Mouse (Mus musculus) large intestine, adult 2 months (tissue): ENCODE data around the gene Gm49339. TPM values are rescaled to one million over a fixed set of nuclear protein-coding genes. Genes with fewer than 3 reads are reported as not detected.
"Not testable (repeated sequence)": the region's sequence is repeated elsewhere in the genome, so short reads cannot be mapped to it uniquely, and the experiment has no call there.

Source experiments
- DNase-seq: peaks from one replicate; pipeline ENCODE4 v3.0.0-alpha.2; 2012; ENCODE audit warnings: low read depth, low spot score
- WGBS: fragments of 180-500 bp; shearing (Covaris S2); methylation state at CpG from one replicate; pipeline ENCODE4 v1.1.7; 2018; 5-methylcytosine and 5-hydroxymethylcytosine counted together
- polyA plus RNA-seq: library from polyadenylated mRNA; depleted of rRNA; stranded (reverse); fragments of >200 nt; gene quantifications from 2 replicates; pipeline ENCODE4 v1.2.3, GENCODE M21; 2012; rRNA removed

Gene Gm49339
- 1.5 and 3.0 TPM in 2 replicates for polyA plus RNA-seq

DNA sequence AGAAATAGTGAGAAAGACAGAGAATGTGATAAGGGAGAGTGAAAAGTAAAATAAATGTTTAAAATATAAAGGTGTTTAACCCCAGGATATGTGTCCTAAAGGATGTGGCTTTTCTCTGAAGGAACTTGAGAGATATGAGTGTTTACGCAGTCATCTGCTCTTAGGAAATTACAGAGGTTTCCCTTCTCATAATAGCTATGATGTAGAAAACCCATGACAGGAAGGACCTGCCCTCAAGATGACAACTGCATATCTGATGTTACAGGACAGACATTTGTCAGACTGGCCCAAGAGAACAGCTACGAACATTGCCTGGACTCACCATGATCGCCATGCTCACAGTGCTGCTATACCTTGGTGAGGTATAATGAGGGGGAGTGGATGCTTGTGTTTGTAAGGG is at the start of gene Gm49339, which contains the start of gene Lilr4b:
Gene Gm49339, plus strand, starts transcription at position 216 of the 400 bp plus-strand sequence.
Gene Lilr4b, plus strand, starts transcription at position 236 of the 400 bp plus-strand sequence.
- WGBS, result 87% methylated on average over 1 of the region's 3 CpGs
- DNase-seq, result not testable (repeated sequence)

DNA sequence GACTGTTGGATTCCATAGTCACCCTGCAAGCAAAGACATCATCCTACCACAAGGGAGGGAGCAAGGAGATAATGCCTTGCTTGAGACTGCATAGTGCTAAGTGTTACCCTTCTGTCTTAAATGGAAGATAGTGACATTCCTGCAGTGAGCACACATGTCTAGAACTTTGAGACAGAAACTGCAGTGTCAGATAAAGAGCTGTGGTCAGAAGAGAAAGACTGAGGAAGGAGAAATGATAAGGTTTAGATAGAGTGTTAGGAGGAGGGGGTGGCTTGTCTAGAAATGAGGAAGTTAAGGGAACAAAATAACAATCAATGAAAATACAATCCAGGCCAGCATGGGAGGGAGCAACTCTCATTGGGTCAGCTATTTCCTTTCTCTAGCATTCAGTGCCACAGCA is 47.5 kb upstream of the Gm49339 start:
- no peak for DNase-seq

DNA sequence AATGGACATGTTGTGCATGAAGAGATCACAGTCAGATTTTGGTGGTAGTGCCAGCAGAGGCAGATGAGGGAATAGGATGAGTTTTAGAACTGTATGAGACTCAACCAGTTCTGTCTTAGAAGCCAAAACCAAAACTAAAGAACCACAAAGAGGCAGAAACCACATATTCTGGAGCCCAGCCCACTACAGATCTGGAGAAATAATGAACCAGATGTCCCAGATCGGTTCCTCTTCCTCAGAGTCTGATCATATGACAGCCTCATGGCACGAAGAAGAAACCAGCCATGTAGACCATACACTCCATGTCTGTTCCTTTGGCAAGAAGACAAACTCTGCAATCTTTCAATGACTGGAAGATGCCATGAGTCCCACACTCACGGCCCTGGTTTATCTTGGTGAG is 44.7 kb upstream of the Gm49339 start:
- DNase-seq, result no peak
- WGBS, result 53% methylated on average over 3 of the region's 3 CpGs

GRCm38 (mm10) chr10:51451610-51452009 is 28.8 kb upstream of the Gm49339 start:
- WGBS, result 54% methylated on average over 4 of the region's 4 CpGs
- DNase-seq, result no peak

DNA sequence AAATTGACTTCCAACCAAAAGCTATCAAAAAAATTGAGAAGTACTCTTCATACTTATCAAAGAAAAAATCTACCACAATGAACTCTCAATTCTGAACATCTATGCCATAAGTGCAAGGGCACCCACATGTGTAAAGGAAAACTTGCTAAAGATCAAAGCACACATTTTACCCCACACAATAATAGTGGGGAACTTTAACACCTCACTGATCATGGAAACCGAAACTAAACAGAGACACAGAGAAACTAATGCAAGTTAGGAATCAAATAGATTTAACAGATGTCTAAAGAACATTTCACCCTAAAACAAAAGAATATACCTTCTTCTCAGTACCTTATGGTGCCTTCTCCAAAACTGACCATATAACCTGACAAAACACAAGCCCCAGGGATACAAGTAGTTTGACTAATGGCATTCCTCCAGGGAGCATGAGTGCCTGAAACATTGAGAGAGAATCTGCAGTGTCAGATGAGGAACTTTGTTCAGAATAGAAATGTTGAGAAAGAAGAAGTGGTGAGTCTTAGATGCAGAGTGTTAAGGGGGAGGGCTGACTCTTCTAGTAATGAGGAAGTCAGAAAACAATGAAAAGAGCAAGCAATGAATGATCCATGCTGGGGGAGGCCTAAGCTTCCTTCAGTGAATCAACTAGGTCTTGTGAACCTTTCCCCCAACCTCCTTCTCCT is 26.7 kb upstream of the Gm49339 start:
- WGBS, result 66% methylated on average over 1 of the region's 1 CpGs
- DNase-seq, result no peak

DNA sequence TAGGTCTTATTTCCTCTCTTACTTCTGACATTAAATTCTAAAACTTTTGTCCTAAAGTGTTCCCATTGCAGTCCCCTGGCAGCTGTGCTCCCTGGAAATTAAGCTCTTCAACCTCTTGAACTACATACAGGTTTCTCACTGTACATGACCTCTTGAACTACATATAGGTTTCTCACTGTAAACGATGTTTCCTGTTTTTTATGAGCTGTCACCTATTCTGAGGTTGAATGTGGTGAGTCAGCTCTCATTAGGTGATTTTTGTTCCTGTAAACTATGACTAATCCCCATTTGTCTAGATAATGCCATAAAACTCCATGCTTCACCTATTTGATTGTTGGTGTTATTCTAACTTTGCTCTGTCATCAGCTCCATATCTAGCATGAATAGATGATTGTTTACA is 26.0 kb upstream of the Gm49339 start:
- no peak for DNase-seq
- WGBS, result 15% methylated on average over 1 of the region's 1 CpGs

DNA sequence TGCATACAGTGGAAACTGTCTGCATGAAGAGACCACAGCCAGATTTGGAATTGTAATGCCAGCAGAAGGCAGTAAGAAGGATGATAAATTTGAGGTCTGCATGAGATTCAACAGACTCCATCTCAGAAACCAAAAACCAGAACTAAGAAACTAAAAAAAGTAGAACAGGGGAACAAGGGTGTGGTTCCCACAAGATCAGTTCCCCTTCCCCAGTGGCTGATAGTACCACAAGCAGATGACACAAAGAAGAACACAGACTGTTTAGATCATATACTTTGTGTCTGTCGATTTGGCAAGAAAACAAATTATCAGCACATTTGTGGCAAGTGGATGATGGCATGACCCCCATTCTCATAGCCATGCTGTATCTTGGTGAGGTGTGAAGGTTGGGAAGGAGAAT is 24.6 kb upstream of the Gm49339 start:
- 67% methylated on average over 1 of the region's 1 CpGs for WGBS
- no peak for DNase-seq

DNA sequence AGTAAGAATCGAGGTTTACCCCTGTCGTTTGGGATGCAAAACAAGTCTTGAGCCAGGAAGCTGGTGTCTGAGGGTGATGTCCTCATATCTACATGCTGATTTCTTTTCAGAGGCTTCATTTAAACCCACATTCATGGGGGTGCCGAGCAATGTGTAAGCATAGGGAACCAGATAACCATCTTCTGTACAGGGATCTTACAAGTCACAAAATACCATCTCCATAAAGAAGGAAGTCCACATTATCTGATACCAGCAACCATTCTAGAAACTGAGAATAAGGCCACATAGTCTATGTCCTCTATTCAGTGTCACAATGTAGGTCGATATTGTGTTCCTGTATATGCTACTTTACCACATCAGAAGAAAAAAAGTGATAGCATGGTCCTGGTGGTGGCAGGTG is 24.0 kb upstream of the Gm49339 start:
- DNase-seq, result no peak
- 66% methylated on average over 4 of the region's 4 CpGs for WGBS

GRCm38 (mm10) chr10:51463800-51464199 is 16.6 kb upstream of the Gm49339 start:
- DNase-seq, result not testable (repeated sequence)
- 53% methylated on average over 4 of the region's 4 CpGs for WGBS

DNA sequence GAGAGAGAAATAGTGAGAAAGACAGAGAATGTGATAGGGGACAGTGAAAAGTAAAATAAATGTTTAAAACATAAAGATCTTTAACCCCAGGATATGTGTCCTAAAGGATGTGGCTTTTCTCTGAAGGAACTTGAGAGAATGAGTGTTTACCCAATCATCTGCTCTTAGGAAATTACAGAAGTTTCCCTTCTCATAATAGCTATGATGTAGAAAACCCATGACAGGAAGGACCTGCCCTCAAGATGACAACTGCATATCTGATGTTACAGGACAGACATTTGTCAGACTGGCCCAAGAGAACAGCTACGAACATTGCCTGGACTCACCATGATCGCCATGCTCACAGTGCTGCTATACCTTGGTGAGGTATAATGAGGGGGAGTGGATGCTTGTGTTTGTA is 10.3 kb downstream of the Gm49339 start, which contains the start of gene Lilrb4a:
Gene Lilrb4a, plus strand, starts transcription at position 266 of the 400 bp plus-strand sequence.
- no CpG with 5 or more reads among the region's 2 CpGs for WGBS
- not testable (repeated sequence) for DNase-seq

GRCm38 (mm10) chr10:51520021-51520420 is 39.6 kb downstream of the Gm49339 start:
- DNase-seq, result no peak

- no peak for DNase-seq
These were observed 41.0 kb downstream of the Gm49339 start for GRCm38 (mm10) chr10:51521453-51521852.

DNA sequence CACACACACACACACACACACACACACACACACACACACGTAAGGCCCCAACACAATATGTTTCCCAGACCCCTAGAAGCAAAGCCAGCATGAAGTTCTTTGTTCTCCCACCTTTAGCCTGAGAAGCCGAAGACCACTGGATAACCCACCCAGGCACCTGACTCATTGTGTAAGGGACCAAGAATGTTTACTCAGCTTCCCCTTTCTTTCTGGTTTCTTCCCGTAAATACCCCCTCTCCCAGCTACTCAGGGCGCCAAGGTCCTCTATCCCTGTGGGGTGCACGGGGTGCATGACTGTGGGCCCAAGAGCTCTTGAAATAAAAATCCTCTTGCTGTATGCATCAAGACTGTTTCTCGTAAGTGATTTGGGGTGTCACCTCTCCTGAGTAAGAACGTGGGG is 45.7 kb downstream of the Gm49339 start:
- WGBS, result 60% methylated on average over 7 of the region's 7 CpGs
- DNase-seq, result no peak

DNA sequence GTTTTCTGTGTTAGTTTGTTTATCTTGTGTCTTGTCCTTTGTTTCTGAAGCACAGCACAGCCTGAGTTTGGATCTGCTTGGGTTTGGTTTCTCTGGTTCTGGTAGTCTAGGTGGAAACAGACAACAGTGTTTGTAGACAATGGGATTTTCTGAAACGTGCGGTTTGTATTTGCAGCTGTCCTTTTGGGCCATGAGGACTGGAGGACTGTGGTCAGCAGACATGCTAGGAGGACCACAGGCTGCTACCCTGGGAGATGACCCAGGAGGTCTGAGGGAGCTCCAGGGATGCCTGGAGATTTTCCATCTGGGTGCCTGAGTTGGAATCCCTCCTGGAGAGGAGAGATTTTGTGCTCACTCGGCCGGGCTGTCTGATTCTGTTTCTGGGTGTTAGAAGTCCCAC is 46.2 kb downstream of the Gm49339 start:
- no peak for DNase-seq
- WGBS, result 74% methylated on average over 4 of the region's 4 CpGs

DNA sequence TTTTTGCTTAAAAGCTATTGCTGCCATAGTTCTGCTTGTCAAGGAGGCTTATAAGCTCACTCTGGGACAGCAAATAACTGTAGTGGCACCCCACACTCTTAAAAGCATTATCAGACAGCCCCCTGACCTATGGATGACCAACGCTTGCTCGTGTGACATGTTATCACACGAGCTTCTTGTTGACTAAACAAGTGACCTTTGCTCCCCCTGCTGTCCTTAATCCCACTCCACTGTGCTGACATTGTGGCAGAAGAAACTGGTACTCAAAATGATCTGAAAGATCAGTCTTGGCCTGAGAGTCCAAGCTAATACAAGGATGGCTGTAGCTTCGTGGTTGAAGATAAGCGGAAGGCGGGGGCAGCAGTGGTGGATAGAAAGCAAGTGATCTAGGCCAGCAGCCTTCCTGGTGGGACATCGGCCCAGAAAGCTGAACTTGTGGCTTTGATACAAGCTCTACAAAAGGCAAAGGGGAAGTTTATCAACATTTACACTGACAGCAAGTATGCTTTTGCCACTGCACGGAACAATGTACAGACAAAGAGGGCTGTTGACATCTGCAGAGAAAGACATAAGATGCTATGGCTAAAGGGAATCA is 48.5 kb downstream of the Gm49339 start:
- WGBS, result 52% methylated on average over 8 of the region's 8 CpGs

GRCm38 (mm10) chr10:51529497-51529896 is 49.1 kb downstream of the Gm49339 start:
- 72% methylated on average over 3 of the region's 3 CpGs for WGBS
- DNase-seq, result no peak

More for the DNA sequence above, 48.5 kb downstream of the Gm49339 start:
- DNase-seq, result no peak

- 82% methylated on average over 7 of the region's 7 CpGs for WGBS
These were observed 50.4 kb downstream of the Gm49339 start for GRCm38 (mm10) chr10:51530813-51531212.

More at GRCm38 (mm10) chr10:51530813-51531212, 50.4 kb downstream of the Gm49339 start:
- no peak for DNase-seq
